Mouse (Mus musculus) urinary bladder, postnatal 4 days (tissue): Measurements from ENCODE around the gene Khk.

ENCODE experiments used
- DNase-seq, 2 experiments: peaks; one replicate each; pipeline ENCODE4 v3.0.0; 2021 to 2022; ENCODE audit warnings: low spot score in 2 of 2

Khk gene

DNA sequence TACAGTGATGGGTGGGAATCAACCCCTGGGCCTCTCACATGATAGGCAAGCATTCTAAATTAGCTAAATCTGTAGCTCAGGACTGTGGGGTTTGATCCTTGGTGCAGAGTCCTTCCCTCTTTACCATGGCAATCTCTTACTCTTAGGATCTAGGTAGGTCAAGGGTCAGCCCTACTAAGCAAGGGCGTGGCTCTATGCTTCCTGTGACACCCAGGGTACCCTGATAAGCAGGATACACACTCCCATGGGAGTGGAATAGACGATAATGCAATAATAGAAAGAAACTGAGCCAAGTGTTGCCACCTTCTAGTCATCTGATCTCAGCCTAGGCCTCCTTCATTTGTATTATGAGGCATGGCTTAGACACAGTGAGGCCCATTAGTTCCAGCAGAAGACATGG, 48.2 kb downstream of the Khk start:
- no peak for DNase-seq

DNA sequence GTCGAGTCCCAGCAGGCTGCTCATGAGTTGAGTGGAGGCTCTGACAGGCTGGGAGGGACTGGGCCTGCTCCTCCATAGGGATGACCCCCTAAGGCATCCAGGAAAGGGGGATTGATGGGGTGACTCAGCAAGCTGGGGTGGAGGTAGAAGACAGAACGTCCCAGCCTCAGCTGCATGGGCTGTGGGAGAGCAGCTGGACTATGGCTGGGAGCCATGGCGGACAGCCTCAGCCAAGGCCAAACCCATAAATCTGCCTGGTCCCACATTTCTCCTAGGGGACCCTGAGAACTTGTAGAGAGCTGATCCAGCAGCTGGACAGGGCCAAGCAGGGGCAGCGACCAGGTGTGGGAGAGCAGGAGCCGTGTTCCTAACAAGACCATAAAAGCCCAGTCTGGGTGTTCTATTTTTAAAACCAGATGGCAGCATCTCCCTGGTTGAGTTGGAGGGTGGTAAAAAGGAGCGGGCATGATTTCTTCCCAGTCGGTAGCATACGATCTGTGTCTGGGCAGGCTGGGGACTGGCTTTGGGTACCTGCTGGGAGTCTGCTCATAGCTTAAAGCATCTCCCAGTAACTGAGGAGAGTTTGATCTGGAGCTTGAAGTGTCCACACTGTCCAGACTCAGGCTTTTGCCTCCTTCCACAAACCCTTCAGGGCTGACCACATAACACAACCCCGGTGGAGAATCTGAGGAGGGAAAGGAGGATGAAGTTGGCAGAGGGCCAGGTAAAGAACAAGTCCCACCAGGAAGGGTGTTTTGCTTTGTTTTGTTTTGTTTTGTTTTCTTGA, 53.8 kb downstream of the Khk start:
- DNase-seq: peak in 1 of 2 experiments; percentile 85
